Mouse (Mus musculus) liver, embryonic 14.5 days (tissue): ENCODE data around the gene Thsd4.

ENCODE experiments used
- CTCF ChIP-seq: IDR thresholded peaks from 2 replicates; pipeline ENCODE4 v1.5.1; 2016; ENCODE audit warnings: antibody characterized with exemption, low read depth, control low read depth
- EP300 ChIP-seq: IDR thresholded peaks from 2 replicates; pipeline ENCODE4 v1.6.1; 2016; ENCODE audit warnings: antibody characterized with exemption, low read depth

DNA sequence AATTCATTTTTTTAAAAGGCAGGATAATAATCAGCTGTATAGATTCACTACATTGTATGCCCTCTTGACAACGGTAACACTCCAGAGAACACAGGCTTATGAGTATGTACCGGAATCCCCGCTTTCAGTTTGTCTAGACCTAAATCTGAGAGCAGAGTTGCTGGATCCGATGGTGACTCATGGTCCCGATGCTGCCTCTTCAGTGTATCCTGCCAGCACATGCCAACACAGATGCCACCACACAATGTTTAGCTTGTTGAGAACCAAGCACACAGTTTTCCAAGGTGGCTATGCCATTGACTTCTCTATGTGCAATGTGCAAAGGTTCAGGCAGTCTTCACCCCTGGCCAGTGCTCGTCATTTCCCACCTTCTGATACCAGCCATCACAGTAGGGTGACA lies 378.0 kb downstream of the Thsd4 start:
- no peak for TF ChIP-seq CTCF
- TF ChIP-seq EP300: no peak
